Mouse (Mus musculus) left cerebral cortex, adult 8-10 months (tissue): ENCODE measurements around the gene F10. TPM values are rescaled to one million over a fixed set of nuclear protein-coding genes. Genes with fewer than 3 reads are reported as not detected.
"Not testable (repeated sequence)": the region's sequence is repeated elsewhere in the genome, so short reads cannot be mapped to it uniquely, and the experiment has no call there.

Experiments used
- DNase-seq, 2 experiments: peaks; one replicate each; pipeline ENCODE4 v3.0.0; 2022; ENCODE audit warnings: low spot score in 2 of 2
- total RNA-seq, 4 experiments: library from RNA; stranded (reverse); gene quantifications; 2 replicates each; pipeline ENCODE4 v1.2.4; 2022

Gene F10
- total RNA-seq, 4 experiments from 2014 or later = not detected

GRCm38 (mm10) chr8:13060441-13061150 is 23.5 kb downstream of the F10 start, which contains the start of gene Proz:
TSS of gene Proz (plus strand) at chr8:13060914.
- no peak for DNase-seq

DNA sequence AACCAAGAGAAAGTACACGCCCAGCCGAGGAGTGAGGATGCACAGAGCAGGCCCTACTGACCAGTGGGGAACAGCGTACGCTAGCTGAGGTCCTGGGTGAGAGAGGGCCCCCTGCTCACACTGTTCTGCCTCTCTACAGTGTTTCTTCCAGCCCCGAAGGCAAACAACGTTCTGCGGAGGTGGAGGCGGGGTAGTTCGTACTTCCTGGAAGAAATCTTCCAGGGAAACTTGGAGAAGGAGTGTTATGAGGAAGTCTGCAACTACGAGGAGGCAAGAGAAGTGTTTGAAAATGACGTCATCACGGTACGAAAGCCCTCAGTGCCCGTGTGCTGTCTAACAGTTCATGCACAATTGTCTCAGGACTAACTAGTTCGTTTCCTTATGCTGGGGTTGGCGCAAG is 26.0 kb downstream of the F10 start:
- DNase-seq = no peak

GRCm38 (mm10) chr8:13073255-13073654 is 36.1 kb downstream of the F10 start:
- DNase-seq = no peak

DNA sequence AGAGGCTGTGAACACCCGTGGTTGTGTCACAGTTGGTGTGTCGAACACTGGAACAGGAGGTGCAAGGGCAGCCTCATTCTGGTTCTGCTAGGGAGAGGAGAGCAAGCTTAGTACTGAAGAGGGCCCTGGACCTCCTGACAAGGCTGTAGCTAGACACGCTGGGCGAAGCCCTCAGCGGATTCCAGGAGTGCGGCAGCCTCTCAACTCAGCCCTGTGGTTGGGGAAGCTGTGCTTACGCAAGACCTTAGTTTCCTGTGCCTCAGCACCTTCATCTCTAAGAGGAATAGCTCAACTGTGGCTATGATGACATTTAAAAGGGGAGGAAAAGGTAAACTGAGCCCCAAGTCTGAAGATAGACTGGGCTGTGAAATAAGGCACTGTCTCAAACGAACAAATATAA is 37.9 kb downstream of the F10 start:
- DNase-seq = no peak

GRCm38 (mm10) chr8:13075579-13075978 is 38.5 kb downstream of the F10 start:
- not testable (repeated sequence) for DNase-seq

- DNase-seq = no peak
These were observed 40.4 kb downstream of the F10 start for GRCm38 (mm10) chr8:13077542-13077941.

DNA sequence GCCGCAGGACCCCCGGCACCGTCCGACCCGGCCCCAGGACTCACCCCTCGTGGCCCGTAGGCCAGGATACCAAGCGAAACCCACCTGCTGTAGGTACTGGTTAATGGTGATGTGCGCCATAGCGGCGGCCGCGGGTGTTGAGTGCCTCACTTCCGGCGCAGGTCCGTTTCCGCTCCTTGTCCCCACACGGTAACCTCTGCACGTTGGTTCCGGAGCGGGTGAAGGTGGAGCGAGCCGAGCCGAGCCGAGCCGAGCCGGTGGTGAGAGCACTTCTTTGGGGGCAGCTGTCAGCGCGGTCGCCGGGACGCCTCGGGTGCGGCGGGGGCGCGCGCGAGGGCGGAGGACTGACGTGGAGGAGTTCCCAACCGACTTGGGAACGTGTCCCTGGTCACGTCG is 67.6 kb downstream of the F10 start:
- DNase-seq = peak; percentile 82 to 95

DNA sequence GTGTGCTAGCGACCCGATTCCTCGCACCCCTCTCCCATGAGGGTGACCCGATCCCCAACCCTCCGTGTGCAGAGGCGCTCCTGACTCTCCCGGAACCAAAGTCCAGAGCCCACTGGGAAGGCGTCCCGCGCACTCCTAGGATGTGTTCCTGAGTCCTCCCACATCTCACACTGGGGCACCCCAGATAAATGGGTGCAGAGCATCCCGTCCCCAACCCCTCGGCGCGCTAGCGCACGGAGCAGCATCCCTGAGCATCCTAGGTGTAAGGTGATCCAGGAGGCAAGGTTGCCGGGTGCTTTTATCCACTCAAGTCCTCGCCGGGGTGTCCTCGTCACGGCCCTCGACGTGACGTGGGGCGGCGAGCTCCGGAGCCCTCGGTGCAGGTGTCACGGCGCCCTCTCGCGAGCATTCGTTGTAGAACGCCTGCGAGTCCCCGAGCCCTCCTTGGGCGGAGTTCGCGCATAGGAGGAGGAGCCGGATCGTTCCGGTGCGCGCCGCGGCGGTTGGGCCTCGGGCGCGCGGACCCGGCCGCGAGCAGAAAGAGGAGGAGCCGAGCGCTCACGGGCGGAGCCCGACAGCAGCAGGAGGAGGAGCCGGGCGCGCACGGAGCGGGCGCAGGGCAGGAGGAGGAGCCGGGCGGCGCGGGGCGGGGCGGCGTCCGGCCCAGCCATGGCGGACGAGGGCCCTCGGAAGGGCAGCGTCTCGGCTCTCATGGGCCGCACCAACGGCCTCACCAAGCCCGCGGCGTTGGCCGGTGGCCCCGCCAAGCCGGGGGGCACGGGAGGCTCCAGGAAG is 68.2 kb downstream of the F10 start, which contains the start of the genes Pcid2 and Cul4a:
TSS of gene Pcid2 (minus strand) at position 373 of the 795 bp plus-strand sequence.
TSS of gene Cul4a (plus strand) at position 535 of the 795 bp plus-strand sequence.
- DNase-seq = peak; percentile 91 to 95

DNA sequence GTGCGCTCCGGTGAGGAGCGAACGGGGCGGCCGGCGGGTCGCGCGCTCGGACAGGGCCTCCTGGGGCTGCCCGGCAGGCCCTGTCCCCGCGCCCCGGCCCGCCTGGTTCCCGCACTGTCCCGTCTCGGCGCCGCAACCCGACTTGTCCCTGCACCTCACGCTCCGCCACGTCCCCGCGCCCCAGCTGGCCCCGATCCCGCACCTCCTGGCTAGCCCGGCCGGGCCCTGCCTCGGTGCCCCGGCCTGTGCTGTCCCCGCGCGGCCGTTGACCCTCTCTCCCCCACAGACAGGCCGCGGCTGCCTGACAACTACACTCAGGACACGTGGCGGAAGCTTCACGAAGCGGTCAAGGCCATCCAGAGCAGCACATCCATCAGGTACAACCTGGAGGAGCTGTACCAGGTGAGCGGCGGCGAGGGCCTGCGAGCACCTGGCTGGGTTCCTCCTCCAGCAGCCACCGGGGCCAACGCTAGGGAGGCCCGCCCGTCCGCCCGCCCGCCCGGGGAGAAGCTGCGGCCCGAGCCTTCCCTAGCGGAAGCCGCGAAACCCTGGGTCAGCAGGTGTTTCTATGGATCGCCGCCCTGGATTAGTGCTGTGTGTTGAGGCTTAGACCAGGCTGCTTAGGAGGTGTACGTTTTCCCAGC is 68.9 kb downstream of the F10 start:
- no peak for DNase-seq

Other genes with a start within 250 kb of the F10 start
- 100 to 1,000 TPM; 209 to 241 (median 226) TPM for gene Mcf2l, start 163.5 kb upstream of the F10 start, total RNA-seq
- gene F7, start 11.3 kb upstream of the F10 start, total RNA-seq = under 1 TPM in 2 of 4 experiments, not detected in 2; 0.19 to 0.20 TPM
- not detected for gene Proz, start 23.6 kb downstream of the F10 start, total RNA-seq
- 10 to 100 TPM; 24.6 to 33.1 (median 28.5) TPM for gene Pcid2, start 68.2 kb downstream of the F10 start, total RNA-seq
- 10 to 100 TPM; 52.9 to 58.8 (median 53.7) TPM for gene Cul4a, start 68.3 kb downstream of the F10 start, total RNA-seq
- 100 to 1,000 TPM; 296 to 343 (median 307) TPM for gene Lamp1, start 121.9 kb downstream of the F10 start, total RNA-seq
- gene Grtp1, start 163.3 kb downstream of the F10 start, total RNA-seq = 1 to 10 TPM; 5.1 to 7.4 (median 5.7) TPM
- gene Adprhl1, start 216.9 kb downstream of the F10 start, total RNA-seq = 1 to 10 TPM; 1.4 to 2.3 (median 1.7) TPM